Mouse (Mus musculus) forebrain, embryonic 16.5 days (tissue): ENCODE results near the gene Snrpa1. TPM values are rescaled to one million over a fixed set of nuclear protein-coding genes. Genes with fewer than 3 reads are reported as not detected.

ENCODE experiments used
- ATAC-seq: fragments of 200-750 bp; cut with Nextera tagmentation; 2 replicates; pipeline ENCODE4 v1.8.0; 2017; ENCODE audit warnings: mild to moderate bottlenecking, moderate library complexity
- H3K27ac ChIP-seq: fragments of 300-500 bp; sonication (generic); 2 replicates; pipeline ENCODE4 v1.5.1; 2014; ENCODE audit warnings: low read length, control low read depth
- H3K27me3 ChIP-seq: fragments of 300-500 bp; sonication (generic); replicated peaks from 2 replicates; pipeline ENCODE4 v1.6.1; 2014; ENCODE audit warnings: low read length; ENCODE audit not compliant: control insufficient read depth, insufficient read depth
- H3K36me3 ChIP-seq: fragments of 300-500 bp; sonication (generic); 2 replicates; pipeline ENCODE4 v1.6.1; 2014; ENCODE audit not compliant: control insufficient read depth, insufficient read depth
- H3K4me1 ChIP-seq: fragments of 300-500 bp; sonication (generic); replicated peaks from 2 replicates; pipeline ENCODE4 v1.6.1; 2014; ENCODE audit warnings: low read length; ENCODE audit not compliant: control insufficient read depth, insufficient read depth
- H3K4me2 ChIP-seq: fragments of 300-500 bp; sonication (generic); 2 replicates; pipeline ENCODE4 v1.6.1; 2014; ENCODE audit warnings: mild to moderate bottlenecking, low read length, control low read depth
- H3K4me3 ChIP-seq: fragments of 300-500 bp; sonication (generic); replicated peaks from 2 replicates; pipeline ENCODE4 v1.5.1; 2014; ENCODE audit warnings: mild to moderate bottlenecking, low read length, control low read depth
- H3K9ac ChIP-seq: fragments of 300-500 bp; sonication (generic); replicated peaks from 2 replicates; pipeline ENCODE4 v1.6.1; 2014; ENCODE audit warnings: low read depth, low read length, control low read depth
- H3K9me3 ChIP-seq: fragments of 300-500 bp; sonication (generic); 2 replicates; pipeline ENCODE4 v1.6.1; 2016; ENCODE audit warnings: low read length; ENCODE audit not compliant: control insufficient read depth
- WGBS: fragments of 180-500 bp; shearing (Covaris S2); extraction: QIAGEN DNeasy Blood & Tissue Kit; methylation state at CpG from one replicate; pipeline ENCODE4 v1.1.7; 2014; 5-methylcytosine and 5-hydroxymethylcytosine counted together
- polyA plus RNA-seq: library from polyadenylated mRNA; unstranded; fragments of >200 nt; fragmentation: Nextera tagmentation; extraction: Ambion mirVana; gene quantifications from 2 replicates; pipeline ENCODE4 v1.2.1, GENCODE M21; 2015

The Snrpa1 gene
- polyA plus RNA-seq, 1 experiment from 2014 or later, result 154 TPM

- Histone ChIP-seq H3K4me1 (no peaks in the 10 kb centered on the region), H3K9me3 (no peaks in the 10 kb centered on the region), H3K27me3 (no peaks in the 10 kb centered on the region), H3K27ac (no peak overlapping the region), H3K36me3 (peaks cover 32% of the 10 kb centered on the region), H3K9ac (no peak overlapping the region), H3K4me3 (no peak overlapping the region), H3K4me2 (no peak overlapping the region)
- 90% methylated on average over 7 of the region's 7 CpGs for WGBS
- peak; percentile 20; the same call in 1 of the 2 replicates for ATAC-seq
Observed at GRCm38 (mm10) chr7:66091553-66091952, 32.8 kb downstream of the Snrpa1 start.

DNA sequence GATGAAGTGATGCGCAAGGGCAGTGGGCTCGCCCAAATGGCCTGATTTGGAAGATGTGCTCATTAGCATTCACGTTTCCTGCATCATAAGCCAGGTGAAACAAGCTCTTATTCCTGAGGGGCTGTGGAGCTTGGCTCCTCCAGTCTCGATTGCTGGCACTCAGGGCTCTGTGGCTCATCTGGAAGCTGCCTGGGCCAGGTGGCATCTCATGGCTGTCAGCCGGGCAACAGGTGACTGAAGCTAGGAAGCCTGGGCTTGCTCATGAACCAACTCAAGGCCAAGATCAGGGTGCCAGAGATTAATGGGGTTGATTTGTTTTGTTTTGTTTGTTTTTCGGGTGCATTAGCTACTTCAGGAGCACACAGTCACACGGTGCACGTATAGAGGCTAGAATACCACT, 33.9 kb downstream of the Snrpa1 start:
- H3K27ac ChIP-seq, result no peak overlapping the region
- H3K4me2 ChIP-seq, result no peak overlapping the region
- no peak for ATAC-seq
- H3K9me3 ChIP-seq, result no peaks in the 10 kb centered on the region
- WGBS, result 88% methylated on average over 8 of the region's 8 CpGs
- H3K4me3 ChIP-seq, result no peak overlapping the region
- H3K4me1 ChIP-seq, result no peaks in the 10 kb centered on the region
- peaks cover 24% of the 10 kb centered on the region for H3K36me3 ChIP-seq
- H3K27me3 ChIP-seq, result no peaks in the 10 kb centered on the region
- no peak overlapping the region for H3K9ac ChIP-seq

- no peaks in the 10 kb centered on the region for H3K9me3 ChIP-seq
- 62% methylated on average over 5 of the region's 5 CpGs for WGBS
- no peaks in the 10 kb centered on the region for H3K4me1 ChIP-seq
- no peak for ATAC-seq
- H3K4me2 ChIP-seq, result no peak overlapping the region
- peaks cover 14% of the 10 kb centered on the region for H3K36me3 ChIP-seq
- H3K27ac ChIP-seq, result no peak overlapping the region
- H3K4me3 ChIP-seq, result no peak overlapping the region
- no peak overlapping the region for H3K9ac ChIP-seq
- no peaks in the 10 kb centered on the region for H3K27me3 ChIP-seq
Observed at GRCm38 (mm10) chr7:66094141-66094540, 35.3 kb downstream of the Snrpa1 start.

- no peaks in the 10 kb centered on the region for H3K9me3 ChIP-seq
- H3K27ac ChIP-seq, result no peak overlapping the region
- 0 out of 2 replicates have a peak, but pooled peaks cover 3% of the 10 kb centered on the region for H3K27me3 ChIP-seq
- H3K4me3 ChIP-seq, result no peak overlapping the region
- H3K9ac ChIP-seq, result no peak overlapping the region
- no peak overlapping the region for H3K4me2 ChIP-seq
- no peak for ATAC-seq
- H3K36me3 ChIP-seq, result no peaks in the 10 kb centered on the region
- WGBS, result 86% methylated on average over 7 of the region's 7 CpGs
- H3K4me1 ChIP-seq, result no peaks in the 10 kb centered on the region
Observed at GRCm38 (mm10) chr7:66098803-66099202, 40.0 kb downstream of the Snrpa1 start.

- Histone ChIP-seq H3K4me1 (no peaks in the 10 kb centered on the region), H3K4me3 (no peak overlapping the region), H3K27ac (no peak overlapping the region), H3K9ac (no peak overlapping the region), H3K9me3 (no peaks in the 10 kb centered on the region), H3K36me3 (no peaks in the 10 kb centered on the region), H3K4me2 (no peak overlapping the region), H3K27me3 (0 out of 2 replicates have a peak, but pooled peaks cover 3% of the 10 kb centered on the region)
- no peak for ATAC-seq
- 7% methylated on average over 4 of the region's 4 CpGs for WGBS
Observed at GRCm38 (mm10) chr7:66101866-66102265, 43.1 kb downstream of the Snrpa1 start.

GRCm38 (mm10) chr7:66104531-66104930, 45.7 kb downstream of the Snrpa1 start:
- no peak overlapping the region for H3K4me2 ChIP-seq
- H3K9ac ChIP-seq, result no peak overlapping the region
- no peak overlapping the region for H3K27ac ChIP-seq
- WGBS, result 86% methylated on average over 5 of the region's 5 CpGs
- 0 out of 2 replicates have a peak, but pooled peaks cover 3% of the 10 kb centered on the region for H3K27me3 ChIP-seq
- no peaks in the 10 kb centered on the region for H3K9me3 ChIP-seq
- no peaks in the 10 kb centered on the region for H3K36me3 ChIP-seq
- peaks cover 5% of the 10 kb centered on the region; the same call in 1 of the 2 replicates for H3K4me1 ChIP-seq
- H3K4me3 ChIP-seq, result no peak overlapping the region
- ATAC-seq, result no peak

GRCm38 (mm10) chr7:66105771-66106170, 47.0 kb downstream of the Snrpa1 start:
- ATAC-seq, result no peak
- WGBS, result 53% methylated on average over 4 of the region's 4 CpGs
- Histone ChIP-seq H3K9ac (no peak overlapping the region), H3K4me2 (no peak overlapping the region), H3K9me3 (no peaks in the 10 kb centered on the region), H3K36me3 (no peaks in the 10 kb centered on the region), H3K27me3 (0 out of 2 replicates have a peak, but pooled peaks cover 3% of the 10 kb centered on the region), H3K4me1 (peaks cover 8% of the 10 kb centered on the region), H3K4me3 (no peak overlapping the region), H3K27ac (no peak overlapping the region)

GRCm38 (mm10) chr7:66106581-66107056, 47.8 kb downstream of the Snrpa1 start:
- ATAC-seq, result no peak
- Histone ChIP-seq H3K4me1 (peaks cover 16% of the 10 kb centered on the region), H3K36me3 (no peaks in the 10 kb centered on the region), H3K4me3 (no peak overlapping the region), H3K27me3 (no peaks in the 10 kb centered on the region), H3K9ac (no peak overlapping the region), H3K4me2 (no peak overlapping the region), H3K9me3 (no peaks in the 10 kb centered on the region), H3K27ac (no peak overlapping the region)
- 60% methylated on average over 7 of the region's 7 CpGs for WGBS

GRCm38 (mm10) chr7:66107206-66107605, 48.4 kb downstream of the Snrpa1 start:
- Histone ChIP-seq H3K36me3 (no peaks in the 10 kb centered on the region), H3K4me2 (no peak overlapping the region), H3K27ac (no peak overlapping the region), H3K27me3 (no peaks in the 10 kb centered on the region), H3K9ac (no peak overlapping the region), H3K4me3 (no peak overlapping the region), H3K9me3 (no peaks in the 10 kb centered on the region), H3K4me1 (peaks cover 20% of the 10 kb centered on the region)
- no peak for ATAC-seq
- 82% methylated on average over 11 of the region's 11 CpGs for WGBS

DNA sequence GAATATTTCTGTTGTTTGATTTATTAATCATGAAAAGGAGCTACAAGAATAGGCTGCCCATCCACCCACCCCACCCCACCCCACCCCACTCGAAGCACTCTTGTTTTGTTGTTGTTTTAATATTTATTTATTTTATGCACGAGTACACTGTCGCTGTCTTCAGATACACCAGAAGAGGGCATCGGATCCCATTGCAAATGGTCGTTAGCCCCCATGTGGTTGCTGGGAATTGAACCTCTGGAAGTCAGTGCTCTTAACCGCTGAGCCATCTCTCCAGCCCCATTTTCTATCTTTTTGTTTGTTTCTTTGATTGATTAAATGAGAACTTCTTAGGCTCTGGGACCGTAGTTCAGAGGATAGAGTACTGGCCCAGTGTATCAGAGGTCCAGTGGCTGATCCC, 49.1 kb downstream of the Snrpa1 start:
- Histone ChIP-seq H3K9ac (no peak overlapping the region), H3K27ac (no peak overlapping the region), H3K4me3 (no peak overlapping the region), H3K4me2 (no peak overlapping the region), H3K9me3 (no peaks in the 10 kb centered on the region), H3K36me3 (no peaks in the 10 kb centered on the region), H3K4me1 (peaks cover 24% of the 10 kb centered on the region), H3K27me3 (no peaks in the 10 kb centered on the region)
- no peak for ATAC-seq
- 8% methylated on average over 7 of the region's 7 CpGs for WGBS
